Mouse (Mus musculus): ENCODE results near the gene Irgm1.
"Not testable (repeated sequence)": the region's sequence is repeated elsewhere in the genome, so short reads cannot be mapped to it uniquely, and the experiment has no call there.

Irgm1 gene

DNA sequence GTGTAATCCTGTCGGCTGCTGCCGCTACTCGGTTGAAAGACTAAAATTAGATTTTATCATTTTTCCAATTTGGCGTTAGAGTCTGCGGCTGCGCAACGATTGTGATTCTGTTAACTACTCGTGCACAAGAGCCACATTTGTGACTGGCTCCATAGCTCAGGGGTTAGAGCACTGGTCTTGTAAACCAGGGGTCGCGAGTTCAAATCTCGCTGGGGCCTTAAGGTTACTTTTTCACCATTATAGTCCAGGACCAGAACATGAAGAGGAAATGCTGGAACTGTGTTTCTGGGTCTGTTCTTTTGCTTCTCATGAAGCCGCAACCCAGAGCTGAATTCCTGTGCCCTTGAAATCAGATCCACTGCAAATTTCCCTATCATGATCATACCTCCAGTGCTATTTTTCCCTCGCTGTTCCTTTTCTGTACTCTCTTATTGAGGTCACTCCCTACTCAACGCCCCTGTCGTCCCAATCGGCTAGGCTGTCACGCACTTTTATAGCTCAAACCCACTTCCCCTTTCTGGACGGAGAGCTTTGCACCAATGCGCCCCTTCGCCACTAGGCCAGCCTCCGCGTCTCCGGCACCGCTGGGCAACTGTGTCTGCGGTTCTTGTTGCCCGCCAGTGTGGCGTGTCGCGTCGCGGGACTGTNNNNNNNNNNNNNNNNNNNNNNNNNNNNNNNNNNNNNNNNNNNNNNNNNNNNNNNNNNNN lies 17.9 kb downstream of the Irgm1 start:
- peak; percentile 84 to 89 for DNase-seq

DNA sequence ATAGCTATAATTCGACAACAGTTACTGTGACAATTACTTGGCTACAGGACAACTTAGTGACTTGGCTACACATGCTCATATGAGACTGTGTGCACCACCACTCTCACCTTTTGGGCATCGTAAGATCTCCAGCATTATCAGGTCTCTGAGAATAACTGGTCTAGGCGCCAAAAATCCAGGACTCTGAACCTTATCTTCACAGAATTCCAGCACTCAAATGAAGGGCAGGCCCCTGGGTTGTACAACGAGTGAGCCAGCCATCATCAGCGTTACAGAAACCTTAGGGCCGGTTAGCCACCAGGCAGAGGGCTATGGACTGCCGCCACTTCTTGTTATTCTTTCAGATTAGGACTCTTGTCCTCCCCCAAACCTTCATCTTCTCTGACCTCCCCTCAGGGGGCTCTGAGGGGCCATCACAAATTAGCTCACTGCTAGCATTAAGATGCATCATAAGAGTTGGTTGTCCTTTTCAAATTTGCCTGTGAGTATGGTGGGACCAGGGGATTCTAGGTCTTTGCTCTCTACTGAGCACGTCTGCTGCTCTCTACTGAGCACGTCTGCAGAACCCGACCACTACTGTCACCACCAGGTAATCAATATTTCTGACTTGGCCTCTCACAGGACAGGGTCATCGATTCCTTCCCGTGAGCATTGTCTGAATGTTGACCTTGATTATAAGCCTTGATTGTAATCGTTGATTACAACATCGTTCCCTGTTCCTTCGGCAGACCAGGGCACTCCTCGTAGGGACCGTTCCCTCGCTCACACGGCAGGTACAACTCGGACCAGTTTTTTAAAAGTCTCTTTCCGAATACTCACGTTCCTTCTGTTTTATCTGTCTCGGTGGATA lies 18.6 kb downstream of the Irgm1 start:
- DNase-seq: no peak

- DNase-seq: no peak
These were observed 19.3 kb downstream of the Irgm1 start for GRCm38 (mm10) chr11:48852190-48852589.

GRCm38 (mm10) chr11:48851270-48851995 lies 20.1 kb downstream of the Irgm1 start:
- no peak for DNase-seq

DNA sequence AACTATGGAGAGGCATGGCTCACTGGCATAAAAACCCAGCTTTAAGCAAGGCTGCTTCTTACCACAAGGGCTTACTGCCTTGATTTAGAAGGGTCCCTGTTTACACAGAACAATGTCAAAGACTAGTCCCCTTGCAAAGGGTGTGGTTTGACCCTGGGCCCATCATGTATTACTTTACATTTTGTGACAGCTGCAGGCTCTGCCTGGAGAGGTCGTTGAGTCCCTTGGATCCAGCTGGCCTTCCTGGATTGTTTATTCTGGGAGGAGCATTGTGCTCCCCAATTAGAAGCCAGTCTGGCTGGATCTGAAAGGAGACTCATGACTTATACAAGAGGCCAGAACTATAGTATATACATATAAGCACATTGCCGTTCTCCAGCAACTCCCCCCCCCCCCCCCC lies 21.2 kb downstream of the Irgm1 start:
- DNase-seq: no peak

- DNase-seq: no peak
These were observed 24.6 kb downstream of the Irgm1 start for GRCm38 (mm10) chr11:48846881-48847280.

- DNase-seq: not testable (repeated sequence)
These were observed 25.1 kb downstream of the Irgm1 start for GRCm38 (mm10) chr11:48846362-48846761.

DNA sequence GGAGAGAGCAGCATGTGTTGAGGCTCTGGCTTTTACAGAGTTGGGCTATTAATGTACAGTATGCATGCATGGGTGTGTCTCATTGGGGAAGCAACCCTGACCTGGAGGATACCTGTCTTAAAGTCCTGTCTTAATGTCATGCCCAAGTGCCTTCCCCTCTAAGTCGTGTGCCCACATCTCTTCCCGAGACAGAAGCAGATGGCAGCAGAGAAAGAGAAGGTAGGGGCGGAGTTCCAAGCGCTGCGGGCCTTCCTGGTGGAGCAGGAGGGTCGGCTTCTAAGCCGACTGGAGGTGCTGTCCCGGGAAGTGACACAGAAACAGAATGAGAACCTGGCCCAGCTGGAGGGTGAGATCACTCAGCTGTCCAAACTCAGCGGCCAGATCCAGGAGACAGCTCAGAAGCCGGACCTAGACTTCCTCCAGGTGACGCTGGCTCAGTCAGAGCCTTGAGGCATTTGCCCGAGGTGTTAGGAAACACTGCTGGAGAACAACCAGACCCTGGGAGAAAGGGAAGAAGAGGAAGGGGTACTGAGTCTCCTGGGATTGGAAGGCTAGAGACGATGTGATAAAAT lies 26.2 kb downstream of the Irgm1 start:
- no peak for DNase-seq

DNA sequence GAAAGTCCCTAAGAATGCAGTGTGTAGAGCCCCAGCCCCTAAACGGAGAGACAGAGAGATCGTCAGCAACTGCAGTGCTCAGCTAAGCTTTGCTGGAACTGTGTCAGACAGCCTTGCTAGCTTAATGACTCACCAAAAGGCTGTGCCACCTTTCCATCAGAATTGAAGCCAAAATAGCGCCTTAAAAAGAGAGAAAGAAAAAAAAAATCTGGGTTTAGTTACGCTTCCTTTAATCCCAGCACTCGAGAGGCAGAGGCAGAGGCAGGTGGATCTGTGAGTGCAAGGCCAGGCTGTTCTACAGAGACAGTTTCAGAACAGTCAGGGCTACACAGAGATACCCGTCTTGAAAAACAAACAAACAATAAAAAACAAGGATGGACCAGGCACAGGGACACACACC lies 27.2 kb downstream of the Irgm1 start:
- DNase-seq: no peak

DNA sequence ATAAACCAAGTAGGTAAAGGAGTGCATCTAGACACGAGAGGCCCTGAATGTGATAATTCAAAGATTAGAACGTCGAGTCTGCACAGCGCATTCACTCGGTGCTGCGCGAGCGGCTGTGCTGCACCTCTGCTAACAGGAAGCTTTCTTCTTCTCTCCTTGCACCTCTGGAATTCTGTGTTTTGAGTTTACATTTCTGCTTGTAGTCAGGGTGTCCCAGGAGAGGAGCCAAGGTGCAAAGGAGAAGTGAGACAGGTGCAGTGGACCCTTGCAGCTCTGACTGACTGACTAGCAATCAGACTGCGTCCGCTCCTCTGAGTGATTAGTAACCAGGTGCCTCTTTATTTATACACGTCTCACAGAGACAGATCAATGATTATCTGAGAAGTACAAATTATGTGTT lies 28.3 kb downstream of the Irgm1 start:
- peak; percentile 18 to 42 for DNase-seq

- no peak for DNase-seq
These were observed 29.1 kb downstream of the Irgm1 start for GRCm38 (mm10) chr11:48842378-48842792.

- no peak for DNase-seq
These were observed 30.3 kb downstream of the Irgm1 start for GRCm38 (mm10) chr11:48841213-48841612.

DNA sequence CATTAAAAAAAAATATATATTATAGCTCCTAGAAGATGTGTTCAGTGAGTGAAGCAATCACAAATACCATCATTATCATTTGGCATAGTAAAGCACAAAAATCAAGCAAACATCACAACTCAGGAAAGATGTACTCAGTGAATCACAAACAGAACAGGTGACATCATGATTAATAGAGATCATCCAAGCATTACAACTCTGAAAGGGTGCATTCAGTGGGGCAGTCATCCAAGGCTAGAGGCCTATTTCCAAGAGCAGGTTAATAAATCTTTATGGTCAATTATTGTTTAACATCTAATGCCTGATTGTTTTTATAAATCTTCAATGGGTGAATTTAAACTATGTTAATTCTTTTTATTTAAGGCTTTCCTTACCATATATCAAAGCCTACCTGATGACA lies 30.7 kb downstream of the Irgm1 start:
- DNase-seq: no peak

DNA sequence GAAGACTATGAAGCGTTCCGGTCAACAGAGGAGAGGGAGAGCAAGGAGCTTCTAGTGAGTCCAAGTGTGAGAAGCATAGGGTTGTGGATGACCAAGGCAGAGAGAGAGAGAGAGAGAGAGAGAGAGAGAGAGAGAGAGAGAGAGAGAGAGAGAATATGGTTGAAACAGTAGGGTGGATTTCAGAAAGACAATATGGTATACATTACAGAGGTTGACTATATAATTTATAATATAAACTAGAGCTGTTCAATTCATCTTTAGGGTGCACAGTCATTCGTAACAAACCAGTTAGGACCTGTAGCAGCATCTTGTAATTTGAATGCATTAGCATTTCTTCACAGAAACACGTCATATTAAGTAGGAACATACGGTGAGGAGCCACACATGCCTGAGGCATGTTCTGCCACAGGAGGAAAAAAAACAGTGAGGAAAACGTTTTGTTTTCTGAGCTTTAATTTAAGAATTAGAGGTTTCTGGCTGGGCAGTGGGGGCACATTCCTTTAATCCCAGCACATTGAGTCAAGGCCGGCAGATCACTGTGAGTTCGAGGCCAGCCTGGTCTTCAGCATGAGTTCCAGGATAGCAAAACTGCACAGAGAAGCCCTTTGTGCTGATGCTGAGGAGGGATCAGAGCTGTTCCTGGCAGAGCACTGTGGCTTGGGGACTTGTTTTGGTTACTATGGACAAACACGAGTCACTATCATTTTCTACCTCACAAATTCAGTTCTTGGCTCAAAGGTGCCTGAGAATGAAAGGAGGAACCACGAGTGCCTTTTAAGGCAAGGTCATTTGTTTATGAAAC lies 32.4 kb downstream of the Irgm1 start:
- DNase-seq: no peak

GRCm38 (mm10) chr11:48838181-48838797 lies 33.2 kb downstream of the Irgm1 start:
- peak in 1 of 2 experiments; percentile 39 for DNase-seq

- DNase-seq: peak; percentile 74 to 82
These were observed 33.9 kb downstream of the Irgm1 start for GRCm38 (mm10) chr11:48837310-48838180.

DNA sequence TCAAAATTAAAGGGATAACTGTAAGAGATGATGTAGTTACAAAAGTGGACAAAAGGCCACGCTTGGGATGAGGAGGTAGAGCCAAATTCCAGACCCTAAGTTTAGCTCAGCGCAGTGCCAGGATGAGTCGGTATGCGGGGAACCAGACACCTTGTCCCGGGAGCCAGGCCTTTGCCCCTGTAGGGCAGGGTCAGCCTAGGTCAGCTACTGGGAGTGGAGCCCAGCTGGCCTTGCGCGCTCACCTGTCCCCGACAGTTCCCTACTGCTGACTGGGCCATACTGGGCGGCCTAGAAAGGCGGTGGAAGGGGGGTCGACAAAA lies 34.5 kb downstream of the Irgm1 start:
- no peak for DNase-seq

DNA sequence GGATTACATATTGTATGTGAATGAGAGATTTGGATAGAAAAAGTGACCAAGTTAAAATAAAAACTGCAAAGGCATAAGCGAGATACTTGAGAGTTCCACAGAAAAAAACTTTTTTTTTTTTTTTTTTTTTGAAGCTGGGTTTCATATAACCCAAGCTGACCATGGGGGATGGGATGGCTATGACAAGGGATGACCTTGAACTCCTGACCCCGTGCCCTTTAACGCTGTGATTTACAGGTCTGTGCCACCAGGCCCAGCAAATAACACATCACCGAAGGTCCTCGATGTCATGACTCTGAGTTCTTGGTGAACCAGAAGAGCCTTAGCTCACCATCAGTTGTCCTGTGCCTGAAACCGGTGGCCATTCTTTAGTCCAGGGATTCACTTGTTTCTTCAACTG lies 35.6 kb downstream of the Irgm1 start:
- no peak for DNase-seq

- peak; percentile 93 to 94 for DNase-seq
These were observed 37.5 kb downstream of the Irgm1 start for GRCm38 (mm10) chr11:48833731-48834639.
